Mouse (Mus musculus): ENCODE data around the gene Rock2. TPM values are rescaled to one million over a fixed set of nuclear protein-coding genes. Genes with fewer than 3 reads are reported as not detected.
A peak's percentile ranks its signal among the peaks of the same experiment; 100 is the strongest.

The Rock2 gene
- polyA plus RNA-seq, 1 experiment from 2014 or later, result 10.9 TPM

GRCm38 (mm10) chr12:16895221-16895928 is 680 bp downstream of the Rock2 start:
- no peaks in the 10 kb centered on the region for H3K9me3 ChIP-seq (ENCODE audit: control insufficient read depth, low read length)
- WGBS, result under 1% methylated on average over 33 of the region's 41 CpGs
- no peaks in the 10 kb centered on the region for H3K36me3 ChIP-seq (ENCODE audit: control insufficient read depth, insufficient read depth, low read length)
- peaks cover 27% of the 10 kb centered on the region for H3K4me1 ChIP-seq (ENCODE audit: control insufficient read depth, insufficient read depth, low read length)
- peak overlapping the region; percentile 94 for H3K9ac ChIP-seq (ENCODE audit: low read depth, low read length)
- peak overlapping the region; percentile 94 for H3K4me3 ChIP-seq (ENCODE audit: low read length)
- peak overlapping the region; percentile 99 for H3K27ac ChIP-seq (ENCODE audit: low read length)
- no peaks in the 10 kb centered on the region for H3K27me3 ChIP-seq (replicated peaks; ENCODE audit: control insufficient read depth, insufficient read depth, low read length)
- peak; percentile 19 for ATAC-seq
- peak overlapping the region; percentile 69 for H3K4me2 ChIP-seq (ENCODE audit: low read depth, low read length)

DNA sequence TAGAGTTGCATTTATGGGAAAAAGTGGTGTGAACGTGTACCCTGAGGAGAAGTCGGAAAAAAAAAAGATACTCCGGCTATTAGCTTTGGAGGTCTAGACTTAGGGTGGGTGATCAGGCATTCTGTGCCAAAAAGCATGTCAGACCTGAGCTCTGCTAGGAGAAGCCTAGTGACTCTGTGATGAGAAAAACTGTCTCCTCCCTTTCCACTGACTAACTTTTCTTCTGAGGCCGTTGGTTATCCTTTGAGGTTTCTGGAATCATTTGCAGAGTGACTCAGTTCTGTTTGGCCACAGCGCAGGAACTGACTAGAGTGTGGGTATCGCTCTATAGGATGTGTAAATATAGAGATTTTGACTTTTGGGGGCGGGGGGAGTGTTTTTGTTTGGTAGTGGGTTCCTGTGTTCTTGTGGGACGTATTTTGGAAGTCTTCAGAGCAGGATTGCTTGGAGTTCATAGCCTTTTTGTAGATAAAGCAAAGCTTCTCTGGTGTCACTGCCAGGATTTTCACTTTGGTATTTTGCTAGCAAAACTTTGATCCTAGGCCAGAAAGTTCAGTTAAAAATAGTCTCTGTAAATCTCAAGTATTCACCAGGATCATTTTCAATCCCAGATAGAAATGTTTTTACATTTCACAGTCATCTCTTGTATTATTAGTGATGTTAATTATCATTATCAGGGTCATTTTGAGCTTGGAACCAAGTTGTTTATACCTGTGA is 1.5 kb downstream of the Rock2 start:
- no peak for ATAC-seq
- Histone ChIP-seq H3K9ac (ENCODE audit: low read depth, low read length) (peak overlapping the region; percentile 94), H3K36me3 (ENCODE audit: control insufficient read depth, insufficient read depth, low read length) (no peaks in the 10 kb centered on the region), H3K27me3 (replicated peaks; ENCODE audit: control insufficient read depth, insufficient read depth, low read length) (no peaks in the 10 kb centered on the region), H3K9me3 (ENCODE audit: control insufficient read depth, low read length) (no peaks in the 10 kb centered on the region), H3K4me1 (ENCODE audit: control insufficient read depth, insufficient read depth, low read length) (peaks cover 32% of the 10 kb centered on the region), H3K27ac (ENCODE audit: low read length) (peak overlapping the region; percentile 2), H3K4me2 (ENCODE audit: low read depth, low read length) (peak overlapping the region; percentile 69), H3K4me3 (ENCODE audit: low read length) (peak overlapping the region; percentile 94)
- whole genome bisulfite sequencing, result 8% methylated on average over 8 of the region's 8 CpGs

DNA sequence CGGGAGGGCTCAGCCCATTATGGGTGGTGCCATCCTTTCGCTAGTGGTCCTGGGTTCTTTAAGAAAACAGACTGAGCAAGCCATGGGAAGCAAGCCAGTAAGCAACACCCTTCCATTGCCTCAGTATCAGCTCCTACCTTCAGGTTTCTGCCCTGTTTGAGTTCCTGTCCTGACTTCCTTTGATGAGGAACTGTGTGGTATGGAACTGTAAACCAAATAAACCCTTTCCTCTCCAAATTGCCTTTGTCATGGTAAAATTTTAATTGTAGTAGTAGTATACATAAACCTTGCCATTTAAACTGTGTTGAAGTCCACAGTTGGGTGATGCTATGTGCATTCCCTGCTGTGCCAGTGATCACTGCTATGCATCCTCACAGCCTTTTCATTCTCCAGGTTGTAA is 2.5 kb downstream of the Rock2 start:
- Histone ChIP-seq H3K4me1 (ENCODE audit: control insufficient read depth, insufficient read depth, low read length) (peaks cover 32% of the 10 kb centered on the region), H3K4me3 (ENCODE audit: low read length) (no peak overlapping the region), H3K9ac (ENCODE audit: low read depth, low read length) (no peak overlapping the region), H3K27ac (ENCODE audit: low read length) (no peak overlapping the region), H3K27me3 (replicated peaks; ENCODE audit: control insufficient read depth, insufficient read depth, low read length) (no peaks in the 10 kb centered on the region), H3K9me3 (ENCODE audit: control insufficient read depth, low read length) (no peaks in the 10 kb centered on the region), H3K36me3 (ENCODE audit: control insufficient read depth, insufficient read depth, low read length) (no peaks in the 10 kb centered on the region), H3K4me2 (ENCODE audit: low read depth, low read length) (peak overlapping the region; percentile 27; the same call in 1 of the 2 replicates)
- WGBS, result 63% methylated on average over 2 of the region's 2 CpGs
- ATAC-seq, result no peak

DNA sequence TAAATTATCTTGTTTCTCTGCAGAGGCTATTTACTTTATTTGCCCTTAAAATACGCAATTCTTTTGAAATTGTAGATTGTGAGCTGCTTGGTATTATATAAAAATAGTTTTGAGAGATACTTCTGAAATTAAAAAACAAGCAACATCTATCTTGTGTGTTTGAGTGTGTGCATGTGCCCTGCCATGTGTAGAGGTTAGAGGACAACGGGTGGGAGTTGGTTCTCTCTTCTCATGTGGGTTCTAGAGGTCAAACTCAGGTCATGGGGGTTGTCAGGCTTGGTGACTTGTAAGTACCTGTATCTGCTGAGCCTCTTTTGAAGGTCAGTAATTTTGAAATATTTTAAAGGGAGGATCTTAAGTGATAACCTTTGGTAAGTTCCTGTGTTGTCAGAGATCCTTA is 3.5 kb downstream of the Rock2 start:
- no peak for ATAC-seq
- H3K36me3 ChIP-seq (ENCODE audit: control insufficient read depth, insufficient read depth, low read length), result no peaks in the 10 kb centered on the region
- no peak overlapping the region for H3K4me2 ChIP-seq (ENCODE audit: low read depth, low read length)
- no peaks in the 10 kb centered on the region for H3K9me3 ChIP-seq (ENCODE audit: control insufficient read depth, low read length)
- H3K4me3 ChIP-seq (ENCODE audit: low read length), result no peak overlapping the region
- H3K27me3 ChIP-seq (replicated peaks; ENCODE audit: control insufficient read depth, insufficient read depth, low read length), result no peaks in the 10 kb centered on the region
- H3K27ac ChIP-seq (ENCODE audit: low read length), result no peak overlapping the region
- no peak overlapping the region for H3K9ac ChIP-seq (ENCODE audit: low read depth, low read length)
- H3K4me1 ChIP-seq (ENCODE audit: control insufficient read depth, insufficient read depth, low read length), result peaks cover 29% of the 10 kb centered on the region
- 42% methylated on average over 2 of the region's 2 CpGs for WGBS

GRCm38 (mm10) chr12:16898790-16899189 is 4.1 kb downstream of the Rock2 start:
- no peak overlapping the region for H3K4me3 ChIP-seq (ENCODE audit: low read length)

GRCm38 (mm10) chr12:16900625-16901222 is 6.0 kb downstream of the Rock2 start:
- Histone ChIP-seq H3K9ac (ENCODE audit: low read depth, low read length) (no peak overlapping the region), H3K36me3 (ENCODE audit: control insufficient read depth, insufficient read depth, low read length) (no peaks in the 10 kb centered on the region), H3K4me1 (ENCODE audit: control insufficient read depth, insufficient read depth, low read length) (peaks cover 20% of the 10 kb centered on the region), H3K4me2 (ENCODE audit: low read depth, low read length) (no peak overlapping the region), H3K27me3 (replicated peaks; ENCODE audit: control insufficient read depth, insufficient read depth, low read length) (no peaks in the 10 kb centered on the region), H3K27ac (ENCODE audit: low read length) (no peak overlapping the region), H3K4me3 (ENCODE audit: low read length) (no peak overlapping the region), H3K9me3 (ENCODE audit: control insufficient read depth, low read length) (no peaks in the 10 kb centered on the region)
- WGBS, result 24% methylated on average over 3 of the region's 3 CpGs
- peak; percentile 45; the same call in 1 of the 2 replicates for ATAC-seq

More at GRCm38 (mm10) chr12:16898790-16899189, 4.1 kb downstream of the Rock2 start:
- Histone ChIP-seq H3K36me3 (ENCODE audit: control insufficient read depth, insufficient read depth, low read length) (no peaks in the 10 kb centered on the region), H3K9me3 (ENCODE audit: control insufficient read depth, low read length) (no peaks in the 10 kb centered on the region), H3K9ac (ENCODE audit: low read depth, low read length) (no peak overlapping the region), H3K4me2 (ENCODE audit: low read depth, low read length) (no peak overlapping the region), H3K27ac (ENCODE audit: low read length) (no peak overlapping the region), H3K4me1 (ENCODE audit: control insufficient read depth, insufficient read depth, low read length) (peaks cover 23% of the 10 kb centered on the region), H3K27me3 (replicated peaks; ENCODE audit: control insufficient read depth, insufficient read depth, low read length) (no peaks in the 10 kb centered on the region)
- no peak for ATAC-seq

- Histone ChIP-seq H3K9me3 (ENCODE audit: control insufficient read depth, low read length) (no peaks in the 10 kb centered on the region), H3K36me3 (ENCODE audit: control insufficient read depth, insufficient read depth, low read length) (no peaks in the 10 kb centered on the region), H3K9ac (ENCODE audit: low read depth, low read length) (no peak overlapping the region), H3K27me3 (replicated peaks; ENCODE audit: control insufficient read depth, insufficient read depth, low read length) (no peaks in the 10 kb centered on the region), H3K4me3 (ENCODE audit: low read length) (no peak overlapping the region), H3K4me1 (ENCODE audit: control insufficient read depth, insufficient read depth, low read length) (peaks cover 5% of the 10 kb centered on the region), H3K4me2 (ENCODE audit: low read depth, low read length) (no peak overlapping the region), H3K27ac (ENCODE audit: low read length) (no peak overlapping the region)
- WGBS, result 68% methylated on average over 2 of the region's 2 CpGs
- no peak for ATAC-seq
These were observed 9.4 kb downstream of the Rock2 start for GRCm38 (mm10) chr12:16903949-16904635.

DNA sequence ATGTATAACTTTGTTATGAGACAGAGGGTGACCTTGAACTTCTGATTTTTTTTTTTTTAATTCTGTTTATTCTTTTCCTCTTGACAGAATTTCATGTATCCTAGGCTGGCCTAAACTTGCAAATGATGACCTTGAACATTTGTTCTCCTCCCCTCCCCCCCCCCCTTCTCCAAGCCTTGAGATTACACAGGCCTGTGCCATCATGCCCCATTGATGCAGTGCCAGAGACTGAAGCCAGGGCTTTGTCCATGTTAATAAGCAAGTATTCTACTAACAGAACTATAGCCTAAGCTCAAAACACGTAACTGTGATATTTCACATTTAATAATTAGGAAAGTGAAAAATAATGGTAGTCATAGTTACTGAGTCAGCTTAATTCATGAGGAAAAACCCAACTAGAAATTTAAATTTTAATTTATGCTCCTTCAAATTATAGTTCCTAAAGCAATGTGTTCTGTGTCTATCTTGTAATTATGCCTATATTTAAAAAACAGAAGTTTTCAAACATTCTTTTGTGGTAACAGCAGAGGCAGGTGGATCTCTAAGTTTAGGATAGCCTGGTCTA is 12.7 kb downstream of the Rock2 start:
- H3K9ac ChIP-seq (ENCODE audit: low read depth, low read length), result no peak overlapping the region
- WGBS, result 89% methylated on average over 1 of the region's 1 CpGs
- H3K36me3 ChIP-seq (ENCODE audit: control insufficient read depth, insufficient read depth, low read length), result no peaks in the 10 kb centered on the region
- H3K27me3 ChIP-seq (replicated peaks; ENCODE audit: control insufficient read depth, insufficient read depth, low read length), result no peaks in the 10 kb centered on the region
- no peak overlapping the region for H3K4me3 ChIP-seq (ENCODE audit: low read length)
- 0 out of 2 replicates have a peak, but pooled peaks cover 7% of the 10 kb centered on the region for H3K4me1 ChIP-seq (ENCODE audit: control insufficient read depth, insufficient read depth, low read length)
- ATAC-seq, result no peak
- no peaks in the 10 kb centered on the region for H3K9me3 ChIP-seq (ENCODE audit: control insufficient read depth, low read length)
- H3K4me2 ChIP-seq (ENCODE audit: low read depth, low read length), result no peak overlapping the region
- no peak overlapping the region for H3K27ac ChIP-seq (ENCODE audit: low read length)
